Mouse (Mus musculus) adrenal gland, postnatal 14 days (tissue): ENCODE results near the gene Ibsp. TPM values are rescaled to one million over a fixed set of nuclear protein-coding genes. Genes with fewer than 3 reads are reported as not detected.
A peak's percentile ranks its signal among the peaks of the same experiment; 100 is the strongest.

Experiments
- DNase-seq: peaks from one replicate; pipeline ENCODE4 v3.0.0; 2021; ENCODE audit warnings: mixed read lengths
- microRNA-seq, 2 experiments: library from miRNA; unstranded; fragments of <30 nt; microRNA quantifications; one replicate each; pipeline ENCODE4 v1.2.0; 2021
- total RNA-seq: library from RNA; stranded (reverse); gene quantifications from 2 replicates; pipeline ENCODE4 v1.2.3, GENCODE M21; 2021

Gene Ibsp
- total RNA-seq, 1 experiment from 2014 or later: not detected

DNA sequence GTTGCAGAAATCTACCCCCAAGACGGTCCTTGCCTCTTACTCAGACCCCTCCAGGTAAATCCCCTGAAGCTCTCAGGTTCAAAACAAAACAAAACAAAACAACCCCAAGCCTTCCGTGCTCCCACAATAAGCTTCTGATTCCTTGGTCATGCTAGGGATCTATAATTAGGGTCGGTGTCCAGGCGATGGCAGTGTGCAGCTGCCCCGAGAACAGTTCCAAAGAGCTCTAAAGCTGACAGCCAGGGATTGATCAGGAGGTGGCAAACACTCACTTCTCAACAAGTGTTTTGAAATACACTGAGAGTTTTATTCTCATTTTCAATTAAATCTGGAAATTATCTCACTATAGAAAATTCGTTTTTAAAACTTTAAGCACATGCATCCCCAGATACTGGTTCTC, 43.9 kb downstream of the Ibsp start:
- peak; percentile 27 for DNase-seq

GRCm38 (mm10) chr5:104344526-104345240, 45.7 kb downstream of the Ibsp start:
- DNase-seq: peak; percentile 39

- peak; percentile 29 for DNase-seq
Measured at GRCm38 (mm10) chr5:104345241-104345630, 46.3 kb downstream of the Ibsp start.

DNA sequence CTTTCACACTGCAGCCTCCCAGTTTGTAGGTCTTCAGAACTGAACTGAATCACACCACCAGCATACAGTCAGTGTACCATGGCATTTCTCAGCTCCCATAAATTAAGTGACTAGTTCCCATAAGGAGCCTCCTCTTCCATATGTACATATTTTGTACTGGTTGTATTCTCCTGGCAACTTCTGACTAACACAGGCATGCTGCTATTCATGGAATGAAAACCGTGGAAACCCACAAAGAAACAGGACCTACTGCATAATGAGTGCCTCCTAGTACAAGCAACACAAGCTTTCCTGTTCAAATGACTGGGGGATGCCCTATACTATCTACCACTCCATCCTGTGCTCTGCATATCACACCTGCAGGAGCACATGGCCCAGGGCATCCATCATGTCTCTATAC, 52.1 kb downstream of the Ibsp start:
- DNase-seq: no peak

DNA sequence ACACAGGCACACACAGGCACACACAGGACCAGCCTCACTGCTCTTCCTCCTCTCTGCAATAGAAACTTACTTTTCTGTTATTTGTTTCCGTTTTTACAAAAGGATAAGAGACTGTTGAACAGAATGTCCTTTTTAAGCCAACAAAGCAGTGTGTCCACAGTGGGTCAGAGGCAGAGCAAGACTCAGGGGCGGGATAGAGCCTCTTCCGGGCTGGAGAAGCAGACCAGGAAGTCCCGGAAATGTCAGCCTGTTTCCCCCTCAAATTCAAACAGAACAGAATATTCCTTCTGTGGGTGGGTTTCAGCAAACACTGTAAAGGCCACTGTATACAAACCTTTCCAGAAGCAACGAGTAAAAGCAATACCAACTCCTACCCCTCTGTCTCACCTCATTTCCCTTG, 52.9 kb downstream of the Ibsp start:
- no peak for DNase-seq

DNA sequence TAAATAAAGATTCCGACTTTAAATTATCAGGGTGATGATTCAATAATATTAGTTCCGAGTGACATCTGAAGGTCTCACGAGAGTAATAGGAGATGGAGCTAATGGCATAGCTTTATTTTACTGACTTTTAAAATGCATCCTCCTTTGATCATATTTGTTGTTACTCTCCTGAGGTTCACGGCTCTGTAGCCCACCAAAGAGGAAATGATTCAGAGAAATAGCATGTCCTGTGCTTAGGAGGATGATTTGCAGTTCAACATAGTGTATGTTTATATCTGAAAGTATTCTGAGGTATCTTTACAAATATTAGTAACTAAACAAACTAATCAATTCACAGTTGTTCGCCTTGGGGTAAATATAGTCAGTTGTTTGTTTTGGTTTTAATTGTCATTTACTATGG, 58.6 kb downstream of the Ibsp start:
- no peak for DNase-seq

GRCm38 (mm10) chr5:104358592-104358991, 59.6 kb downstream of the Ibsp start:
- no peak for DNase-seq

GRCm38 (mm10) chr5:104359257-104359656, 60.3 kb downstream of the Ibsp start:
- DNase-seq: no peak

Small RNAs within 50 kb of the gene (microRNA-seq; reads per million reads assigned to microRNA genes)
- 0 reads per million in 2 experiments for gene Gm23616

Other genes with a start within 250 kb of the Ibsp start
- gene Gm17660, start 221.6 kb upstream of the Ibsp start, total RNA-seq: not detected in 2 replicates
- gene Sparcl1, start 185.4 kb upstream of the Ibsp start, total RNA-seq: 113 and 137 TPM in 2 replicates
- gene Dspp, start 128.5 kb upstream of the Ibsp start, total RNA-seq: not detected in 2 replicates
- gene Dmp1, start 96.6 kb upstream of the Ibsp start, total RNA-seq: not detected in 2 replicates
- not detected in 2 replicates for gene Mepe, start 26.2 kb downstream of the Ibsp start, total RNA-seq
- 19.6 and 46.5 TPM in 2 replicates for gene Spp1, start 135.9 kb downstream of the Ibsp start, total RNA-seq
- gene Pkd2, start 160.3 kb downstream of the Ibsp start, total RNA-seq: 35.7 and 37.6 TPM in 2 replicates
- 9.5 and 11.3 TPM in 2 replicates for gene BC005561, start 209.2 kb downstream of the Ibsp start, total RNA-seq